Mouse (Mus musculus) kidney, adult 18-20 months (tissue): Measurements from ENCODE around the gene Lrrc25.
A peak's percentile ranks its signal among the peaks of the same experiment; 100 is the strongest.

Experiments used
- DNase-seq: peaks from one replicate; pipeline ENCODE4 v3.0.0; 2021

The Lrrc25 gene

GRCm38 (mm10) chr8:70649324-70649723, 33.4 kb downstream of the Lrrc25 start:
- DNase-seq, result peak; percentile 89

DNA sequence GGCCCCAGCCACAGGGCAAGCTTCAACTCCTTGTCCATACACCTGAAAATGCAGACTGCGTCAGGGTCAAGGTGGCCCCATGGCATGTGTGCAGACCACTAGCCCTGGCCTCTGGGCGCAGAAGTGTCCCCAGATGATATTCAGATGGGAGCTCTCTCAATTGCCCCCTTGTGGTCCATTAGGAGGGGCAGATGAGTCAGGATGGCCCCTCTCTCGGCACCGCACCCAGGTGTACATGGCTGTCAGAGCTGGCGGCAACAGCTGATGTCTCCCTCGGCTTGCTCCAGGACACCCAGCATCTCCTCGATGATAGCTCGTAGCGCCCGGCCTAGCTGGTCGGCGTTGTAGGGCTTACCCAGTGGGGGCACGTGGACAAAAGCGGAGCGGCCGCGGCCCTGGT, 34.4 kb downstream of the Lrrc25 start:
- DNase-seq, result peak; percentile 8

DNA sequence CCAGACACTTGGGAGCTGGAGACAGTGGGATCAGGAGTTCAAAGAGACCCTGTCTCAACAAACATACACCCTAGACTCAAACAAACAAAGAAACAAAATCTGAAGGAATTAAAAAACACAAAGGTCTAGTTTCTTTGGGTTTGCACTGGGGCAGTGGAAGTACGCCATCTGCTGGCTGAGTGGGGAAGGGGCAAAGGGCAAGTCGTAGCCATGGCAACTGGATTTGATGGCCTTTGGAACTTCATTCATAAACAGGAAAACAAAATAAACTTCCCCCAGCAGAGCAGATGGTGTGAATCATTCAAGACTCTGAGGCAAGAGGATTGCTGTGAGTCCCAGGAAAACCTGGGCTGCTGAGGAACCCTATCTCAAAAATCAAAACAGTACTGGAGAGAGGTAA, 37.3 kb downstream of the Lrrc25 start:
- DNase-seq, result peak; percentile 89

GRCm38 (mm10) chr8:70654121-70654520, 38.2 kb downstream of the Lrrc25 start:
- DNase-seq, result no peak

GRCm38 (mm10) chr8:70655469-70655868, 39.5 kb downstream of the Lrrc25 start:
- DNase-seq, result no peak

DNA sequence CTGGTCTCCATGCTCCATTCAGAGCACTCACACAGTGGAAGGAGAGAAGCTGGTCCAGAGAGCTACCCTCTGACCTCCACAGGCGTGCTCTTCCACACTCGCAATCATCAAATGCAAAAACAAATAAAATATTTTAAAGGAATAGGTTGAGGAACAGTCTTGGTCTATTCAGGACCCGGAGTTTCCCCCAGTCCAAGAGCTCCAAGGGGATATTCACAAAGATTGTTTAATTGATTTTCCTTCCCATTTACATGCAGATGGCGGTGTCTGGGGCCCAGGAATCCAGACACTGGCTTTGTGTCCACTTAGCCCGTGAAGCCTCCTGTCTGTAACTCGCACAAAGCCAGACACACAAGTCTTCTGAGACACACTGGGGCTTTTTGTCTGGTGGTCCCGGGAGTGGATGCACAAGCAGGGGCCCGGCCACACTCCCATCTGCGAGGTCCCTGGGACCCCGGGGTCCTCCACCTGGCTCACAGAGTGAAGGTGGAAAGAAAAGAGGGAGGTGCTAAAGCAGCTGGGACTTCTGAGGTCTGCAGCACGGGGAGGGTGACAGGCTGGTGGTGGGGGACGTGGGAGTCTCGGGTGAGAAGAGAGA, 40.3 kb downstream of the Lrrc25 start:
- DNase-seq, result no peak

GRCm38 (mm10) chr8:70657214-70657613, 41.3 kb downstream of the Lrrc25 start:
- DNase-seq, result no peak

- no peak for DNase-seq
Observed at GRCm38 (mm10) chr8:70657739-70658138, 41.8 kb downstream of the Lrrc25 start.

DNA sequence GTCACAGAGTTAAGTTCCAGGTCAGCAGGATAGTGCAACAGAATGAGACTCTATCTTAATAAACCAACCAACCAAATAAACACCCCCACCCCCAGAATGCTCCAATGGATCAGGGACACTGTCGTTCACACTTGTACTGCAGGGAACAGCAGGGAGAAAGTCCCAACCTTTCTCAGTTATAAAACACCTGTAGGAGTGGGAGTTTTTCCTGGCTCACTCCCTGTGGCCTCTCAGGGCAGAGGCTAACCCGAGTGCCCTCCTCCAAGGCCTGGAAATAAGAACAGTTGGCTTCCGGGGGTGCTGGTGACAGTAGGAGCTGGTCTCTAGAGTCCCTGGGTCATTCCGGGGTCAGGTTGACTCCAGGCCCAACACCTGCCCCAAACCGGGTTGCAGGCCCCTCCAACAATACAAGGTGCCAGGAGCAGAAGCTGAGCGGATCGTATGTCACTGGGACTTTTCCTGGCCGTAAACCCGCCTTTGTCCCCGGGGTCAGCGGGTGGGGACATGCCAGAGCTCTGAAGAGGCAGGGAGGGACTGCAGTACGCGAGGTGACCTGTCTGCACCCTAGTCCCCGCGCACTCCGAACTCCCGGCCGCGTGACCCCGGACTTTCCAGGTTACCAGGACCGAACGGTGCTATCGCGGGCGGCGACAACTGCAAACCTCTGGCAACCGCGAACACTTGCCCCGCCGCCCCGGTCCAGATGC, 43.1 kb downstream of the Lrrc25 start:
- DNase-seq, result no peak

DNA sequence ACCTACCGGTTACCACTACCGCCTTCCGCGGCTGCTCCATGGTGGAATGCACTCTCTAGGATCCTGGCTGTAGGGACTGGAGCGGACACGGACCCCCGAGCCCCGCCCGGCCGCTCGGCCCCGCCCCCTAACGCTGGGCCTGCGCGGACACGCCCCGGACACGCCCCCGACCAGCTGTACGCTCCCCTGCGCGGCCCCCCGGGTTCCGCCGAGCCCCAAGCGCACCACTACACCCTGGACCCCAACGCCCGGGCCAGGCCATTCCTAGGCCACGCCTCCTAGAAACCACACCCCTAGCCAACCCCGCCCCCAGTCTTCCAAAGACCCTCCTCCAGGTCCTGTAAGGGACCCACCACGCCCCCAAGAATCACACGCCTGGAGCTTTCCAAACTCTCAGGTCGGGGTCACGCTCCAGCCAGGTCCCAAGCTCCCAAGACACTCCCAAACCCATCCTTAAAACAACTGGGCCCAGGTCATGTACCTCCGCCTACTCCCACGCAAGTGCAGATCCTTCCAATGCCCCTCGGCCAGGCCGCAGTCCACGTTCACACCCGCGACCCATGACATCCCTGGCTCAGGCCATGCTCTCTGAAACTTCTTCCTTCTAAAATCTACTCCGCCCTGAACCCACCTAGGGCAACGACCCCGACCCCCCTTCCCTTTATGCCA, 43.8 kb downstream of the Lrrc25 start:
- DNase-seq, result peak; percentile 95

DNA sequence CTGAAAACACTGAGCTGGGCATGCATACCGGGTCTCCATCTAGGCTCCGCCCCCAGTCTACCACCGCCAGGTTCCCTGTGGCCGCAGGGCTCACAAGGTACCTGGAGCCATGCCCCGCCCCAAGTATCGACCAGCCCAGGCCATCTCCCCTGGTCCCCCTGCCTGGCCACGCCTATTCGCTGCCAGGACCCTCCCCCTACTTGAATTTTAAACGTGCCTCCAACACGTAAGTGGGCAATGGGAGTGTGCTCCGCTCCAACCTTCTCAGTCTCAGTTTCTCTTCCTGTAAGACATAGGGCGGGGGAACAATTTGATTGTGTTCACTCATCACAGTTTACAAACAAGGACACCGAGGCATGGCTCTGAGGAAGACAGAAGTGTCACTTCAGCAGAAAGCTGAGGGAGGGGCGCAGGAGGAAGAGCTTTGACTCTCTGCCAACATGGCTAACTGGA, 44.3 kb downstream of the Lrrc25 start, which contains the start of gene Pgpep1:
TSS of gene Pgpep1 (minus strand) at position 116 of the 453 bp plus-strand sequence.
- no peak for DNase-seq

DNA sequence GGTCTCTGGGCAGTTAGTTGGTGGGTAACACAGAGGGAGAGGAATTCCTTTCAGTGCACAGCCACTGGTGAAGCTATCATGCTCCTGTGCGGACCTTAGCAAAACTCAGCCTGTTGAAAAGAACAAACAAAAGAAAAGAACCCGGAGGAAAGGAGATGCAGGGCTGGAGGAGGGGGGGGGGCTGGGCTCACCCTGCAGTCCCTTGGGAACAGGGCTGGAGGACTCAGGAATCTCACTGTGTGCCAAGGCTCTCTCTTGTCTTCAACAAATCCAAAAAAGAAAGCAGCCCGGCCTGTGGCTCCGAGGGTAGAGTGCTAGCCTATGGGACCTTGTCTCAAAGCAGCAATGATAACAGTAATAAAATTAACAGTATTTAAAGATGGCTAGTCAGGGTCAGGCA, 47.7 kb downstream of the Lrrc25 start:
- DNase-seq, result no peak

DNA sequence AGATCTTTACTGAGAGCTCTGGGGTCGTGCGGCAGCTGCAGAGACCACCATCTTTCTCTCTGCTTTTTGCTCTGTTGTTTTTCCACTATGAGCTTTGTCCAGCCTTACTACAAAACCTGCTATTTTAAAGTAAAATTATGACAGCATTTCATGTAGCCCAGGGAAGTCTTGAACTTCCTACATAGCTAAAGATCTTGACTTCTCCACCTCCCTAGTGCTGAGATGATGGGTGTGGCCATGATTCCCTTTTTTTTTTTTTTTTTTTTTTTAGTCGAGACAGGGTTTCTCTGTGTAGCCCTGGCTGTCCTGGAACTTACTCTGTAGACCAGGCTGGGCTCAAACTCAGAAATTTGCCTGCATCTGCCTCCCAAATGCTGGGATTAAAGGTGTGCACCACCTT, 48.7 kb downstream of the Lrrc25 start:
- DNase-seq, result no peak

DNA sequence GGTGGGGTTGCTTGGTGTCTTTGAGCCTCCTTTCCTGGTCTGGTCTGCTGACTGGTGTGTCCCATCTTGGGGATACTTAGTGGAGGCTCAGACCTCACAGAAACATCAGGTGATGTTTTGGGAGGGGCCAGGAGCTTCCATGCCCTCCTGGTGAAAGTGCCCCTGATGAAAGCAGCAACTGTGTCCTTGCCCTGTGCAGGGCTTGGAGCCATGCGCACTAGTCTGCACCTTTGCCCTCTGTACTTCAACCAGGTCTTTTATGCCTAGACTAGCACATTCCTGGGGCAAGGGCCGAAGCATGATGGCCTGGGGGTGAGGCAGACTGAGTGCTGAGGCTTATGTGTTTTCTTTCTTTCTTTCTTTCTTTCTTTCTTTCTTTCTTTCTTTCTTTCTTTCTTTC, 49.6 kb downstream of the Lrrc25 start:
- DNase-seq, result peak; percentile 80

DNA sequence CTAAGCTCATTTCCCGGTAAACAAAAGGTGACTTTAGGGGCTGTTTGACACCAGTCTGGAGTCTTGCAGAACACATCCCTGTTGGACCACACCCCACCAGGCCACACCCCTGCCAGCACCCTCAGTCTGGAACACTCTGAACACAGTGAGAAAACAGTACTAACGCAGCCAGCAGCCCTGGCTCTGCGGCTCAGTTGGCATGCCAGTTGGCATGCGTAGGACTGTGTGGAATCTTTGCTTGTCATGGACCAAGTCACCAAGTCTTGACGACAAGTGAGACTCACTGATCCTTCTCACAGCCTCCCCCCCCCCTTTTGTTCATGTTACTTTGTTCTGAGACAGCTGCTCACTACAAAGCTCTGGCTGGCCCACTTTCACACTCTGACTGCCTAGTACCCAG, 51.1 kb downstream of the Lrrc25 start:
- peak; percentile 70 for DNase-seq
